Mouse (Mus musculus): ENCODE data around the gene Defb19.

DNA sequence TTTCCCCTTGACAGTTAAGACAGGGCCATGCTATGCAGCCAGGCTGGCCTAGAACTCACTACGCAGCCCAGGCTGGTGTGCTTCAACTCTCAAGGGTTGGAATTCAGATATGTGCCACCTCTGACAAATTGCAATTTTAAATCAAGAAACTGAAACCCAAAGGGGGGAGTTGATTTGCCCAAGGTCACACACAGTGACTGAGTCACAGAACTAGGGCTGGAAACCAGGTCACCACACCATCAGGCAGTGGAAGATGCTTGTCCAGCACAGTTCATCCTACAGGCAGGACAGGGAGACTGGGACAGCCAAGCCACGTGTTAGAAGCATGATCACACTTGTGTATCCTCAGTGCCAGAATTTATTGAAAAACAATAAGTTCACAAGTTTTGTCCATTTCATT is 44.5 kb upstream of the Defb19 start:
- TF ChIP-seq CTCF (IDR thresholded peaks at IDR 0.05; ENCODE audit: control insufficient read depth, insufficient read depth, insufficient read length) = no peak
- TF ChIP-seq CEBPB (IDR thresholded peaks at IDR 0.05; ENCODE audit: low read depth) = no peak

All from C2C12 (cell line).